ENCODE assay signal across 8 mouse cellular contexts in genomic region chr17:74134976-74135375, GRCm38 (mm10).
DNase-seq lines count a peak whose midpoint lies in the region; ATAC-seq and TF ChIP-seq lines count a peak whose summit lies in the region.
"Had no signal": no experiment of that assay in that cellular context is flagged by ENCODE, and none has a peak within 500 bp of the region (broad histone marks: within the 10 kb centered on the region; RNA-seq: fewer than 3 reads in every experiment).

No protein-coding gene starts in this region.

- H3K9me3 ChIP-seq in kidney, embryonic 14.5 days (ENCODE audit: control insufficient read depth, low read length), result no peaks in the 10 kb centered on the region
- H3K9me3 ChIP-seq: lung, embryonic 15.5 days had no signal

- TF ChIP-seq POLR2A in bone marrow, adult 2 months (IDR thresholded peaks at IDR 0.05; ENCODE audit: borderline replicate concordance, control insufficient read depth, low read depth, low read length), result no peak

- DNase-seq in kidney, adult 18-20 months, result peak; percentile 31
- DNase-seq in ES-CJ7 (ENCODE audit: low read depth, low spot score), result peak; percentile 71
- no peak for DNase-seq in urinary bladder, postnatal 14 days (ENCODE audit: low spot score)
- no peak for DNase-seq in left cerebral cortex, adult 8-10 months (ENCODE audit: low spot score in 2 of 2)

- peak; percentile 40 for TF ChIP-seq CTCF in bone marrow, adult 2 months (IDR thresholded peaks at IDR 0.05; ENCODE audit: control insufficient read depth, insufficient read depth, low read length)

- 80% methylated on average over 5 of the region's 5 CpGs for WGBS in kidney, embryonic 14.5 days
- 83% methylated on average over 5 of the region's 5 CpGs for WGBS in bone marrow, adult 2 months

- ATAC-seq in kidney, embryonic 14.5 days (ENCODE audit: low FRiP score, low TSS enrichment), result no peak
- ATAC-seq in megakaryocyte progenitor cell, adult 5-6 weeks (replicated peaks; ENCODE audit: poor library complexity), result peak; percentile 60

- H3K36me3 ChIP-seq in kidney, embryonic 14.5 days (ENCODE audit: control insufficient read depth, insufficient read depth, low read length), result no peaks in the 10 kb centered on the region
- H3K36me3 ChIP-seq: lung, embryonic 15.5 days had no signal

- H3K27ac ChIP-seq in kidney, embryonic 14.5 days (ENCODE audit: low read depth, low read length), result no peak overlapping the region
- no peak overlapping the region for H3K27ac ChIP-seq in bone marrow, adult 2 months (ENCODE audit: control insufficient read depth, insufficient read depth, low read depth, low read length, poor library complexity)
- H3K27ac ChIP-seq: lung, embryonic 15.5 days had no signal

- H3K9ac ChIP-seq in kidney, embryonic 14.5 days (ENCODE audit: low read depth, low read length), result no peak overlapping the region
- H3K9ac ChIP-seq: lung, embryonic 15.5 days had no signal

- H3K4me1 ChIP-seq in kidney, embryonic 14.5 days (ENCODE audit: control insufficient read depth, insufficient read depth, low read length), result no peaks in the 10 kb centered on the region
- no peaks in the 10 kb centered on the region for H3K4me1 ChIP-seq in bone marrow, adult 2 months (ENCODE audit: control insufficient read depth, insufficient read depth, low read length)
- H3K4me1 ChIP-seq: lung, embryonic 15.5 days had no signal

- no peak overlapping the region for H3K4me3 ChIP-seq in kidney, embryonic 14.5 days (ENCODE audit: low read length)
- no peak overlapping the region for H3K4me3 ChIP-seq in bone marrow, adult 2 months (replicated peaks; ENCODE audit: control insufficient read depth, low read depth, low read length)
- H3K4me3 ChIP-seq: lung, embryonic 15.5 days had no signal

- H3K4me2 ChIP-seq in kidney, embryonic 14.5 days (replicated peaks; ENCODE audit: low read depth, low read length), result no peak overlapping the region
- H3K4me2 ChIP-seq: lung, embryonic 15.5 days had no signal

- H3K27me3 ChIP-seq in kidney, embryonic 14.5 days (ENCODE audit: control insufficient read depth, insufficient read depth, low read length), result no peaks in the 10 kb centered on the region
- H3K27me3 ChIP-seq: lung, embryonic 15.5 days had no signal

Comparison
In these comparisons a context has a peak if more than half of its experiments do, and no peak if none do; other contexts are left out.
1. DNase-seq: peak in kidney, adult 18-20 months (single experiment) and ES-CJ7 (single experiment); none in urinary bladder, postnatal 14 days (single experiment) and left cerebral cortex, adult 8-10 months (0 of 2).